Mouse (Mus musculus): ENCODE results near the gene Pth2.

The Pth2 gene

GRCm38 (mm10) chr7:45174567-45175280 is 6.1 kb upstream of the Pth2 start:
- peak; percentile 53 for DNase-seq

- DNase-seq = no peak
Observed at GRCm38 (mm10) chr7:45175398-45175797, 5.4 kb upstream of the Pth2 start.

GRCm38 (mm10) chr7:45175929-45176328 is 4.9 kb upstream of the Pth2 start:
- DNase-seq = peak; percentile 54

- DNase-seq = peak; percentile 51
Observed at GRCm38 (mm10) chr7:45176356-45176755, 4.4 kb upstream of the Pth2 start.

GRCm38 (mm10) chr7:45178550-45178949 is 2.2 kb upstream of the Pth2 start:
- DNase-seq = peak; percentile 56

- no peak for DNase-seq
Observed at GRCm38 (mm10) chr7:45179469-45179868, 1.3 kb upstream of the Pth2 start, which contains the start of gene Gfy. Gene Gfy, minus strand, starts transcription at chr7:45179569.

- DNase-seq = peak; percentile 68
Observed at GRCm38 (mm10) chr7:45181540-45181939, 745 bp downstream of the Pth2 start.

- DNase-seq = peak; percentile 93
Observed at GRCm38 (mm10) chr7:45182199-45182601, 1.4 kb downstream of the Pth2 start.

- peak; percentile 58 for DNase-seq
Observed at GRCm38 (mm10) chr7:45182606-45183005, 1.8 kb downstream of the Pth2 start.

GRCm38 (mm10) chr7:45183672-45184071 is 2.9 kb downstream of the Pth2 start:
- peak; percentile 61 for DNase-seq

- no peak for DNase-seq
Observed at GRCm38 (mm10) chr7:45185921-45186320, 5.1 kb downstream of the Pth2 start.

- peak; percentile 64 for DNase-seq
Observed at GRCm38 (mm10) chr7:45189600-45189999, 8.8 kb downstream of the Pth2 start.

- DNase-seq = no peak
Observed at GRCm38 (mm10) chr7:45190186-45190585, 9.4 kb downstream of the Pth2 start.

- DNase-seq = no peak
Observed at GRCm38 (mm10) chr7:45191161-45191560, 10.4 kb downstream of the Pth2 start.

- DNase-seq = peak; percentile 93
Observed at GRCm38 (mm10) chr7:45191803-45192363, 11.1 kb downstream of the Pth2 start.

GRCm38 (mm10) chr7:45192585-45193310 is 12.0 kb downstream of the Pth2 start:
- DNase-seq = peak; percentile 71

GRCm38 (mm10) chr7:45193406-45193805 is 12.6 kb downstream of the Pth2 start:
- DNase-seq = peak; percentile 85

GRCm38 (mm10) chr7:45193871-45194785 is 13.3 kb downstream of the Pth2 start:
- peak; percentile 84 for DNase-seq

- peak; percentile 80 for DNase-seq
Observed at GRCm38 (mm10) chr7:45195341-45196175, 14.8 kb downstream of the Pth2 start.

GRCm38 (mm10) chr7:45196176-45196535 is 15.4 kb downstream of the Pth2 start:
- no peak for DNase-seq

- peak; percentile 52 for DNase-seq
Observed at GRCm38 (mm10) chr7:45196994-45197393, 16.2 kb downstream of the Pth2 start.

GRCm38 (mm10) chr7:45198435-45198834 is 17.6 kb downstream of the Pth2 start:
- DNase-seq = peak; percentile 93

Measured in cerebellum, adult 9-11 months (tissue).